Mouse (Mus musculus): ENCODE data around the gene Gm4969.
A peak's percentile ranks its signal among the peaks of the same experiment; 100 is the strongest.

Gene Gm4969

DNA sequence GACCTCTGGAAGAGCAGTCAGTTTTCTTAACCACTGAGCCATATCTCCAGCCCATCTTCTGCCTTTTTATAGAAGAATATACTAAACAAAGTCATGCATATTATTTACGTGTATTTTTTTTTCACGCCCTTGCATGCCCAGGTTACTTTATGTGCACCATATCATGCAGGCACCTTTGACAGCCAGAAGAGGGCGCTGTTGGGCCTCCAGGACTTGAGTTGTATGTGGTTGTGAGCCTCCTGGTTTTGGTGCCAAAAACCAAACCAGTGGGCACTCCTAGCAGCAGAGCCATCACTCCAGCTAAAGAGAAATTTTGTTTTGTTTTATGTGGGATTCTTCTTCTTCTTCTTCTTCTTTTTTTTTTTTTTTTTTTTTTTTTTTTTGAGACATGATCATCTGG lies 48.7 kb downstream of the Gm4969 start:
- peak; percentile 83 for DNase-seq (ENCODE audit: low read depth)

GRCm38 (mm10) chr7:19068707-19069106 lies 49.5 kb downstream of the Gm4969 start:
- DNase-seq (ENCODE audit: low read depth), result peak; percentile 87

- DNase-seq (ENCODE audit: low read depth), result no peak
Measured at GRCm38 (mm10) chr7:19067935-19068334, 50.2 kb downstream of the Gm4969 start.

GRCm38 (mm10) chr7:19067063-19067462 lies 51.1 kb downstream of the Gm4969 start:
- DNase-seq (ENCODE audit: low read depth), result no peak

GRCm38 (mm10) chr7:19065896-19066295 lies 52.3 kb downstream of the Gm4969 start:
- no peak for DNase-seq (ENCODE audit: low read depth)

GRCm38 (mm10) chr7:19057405-19057804 lies 60.8 kb downstream of the Gm4969 start:
- no peak for DNase-seq (ENCODE audit: low read depth)

DNA sequence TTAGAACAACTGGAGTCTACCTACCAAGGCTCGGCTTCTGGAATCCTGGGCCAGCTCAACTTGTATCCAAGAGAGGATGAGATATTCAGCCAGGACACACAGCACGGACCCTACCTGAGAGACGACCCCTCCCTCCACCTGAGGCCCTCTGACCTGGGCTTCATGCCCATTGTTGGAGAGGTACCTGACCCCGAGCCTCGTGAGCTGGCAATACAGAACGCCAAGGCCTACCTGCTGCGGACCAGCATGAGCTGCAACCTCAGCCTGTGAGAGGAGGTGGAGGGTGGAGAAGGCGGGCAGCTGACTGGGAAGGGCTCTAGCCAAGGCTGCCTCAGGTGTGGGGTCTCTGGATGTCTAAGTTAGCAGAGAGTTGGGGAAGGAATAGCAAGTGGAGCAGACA lies 63.1 kb downstream of the Gm4969 start:
- DNase-seq (ENCODE audit: low read depth), result no peak

- no peak for DNase-seq (ENCODE audit: low read depth)
Measured at GRCm38 (mm10) chr7:19054777-19055076, 63.4 kb downstream of the Gm4969 start.

DNA sequence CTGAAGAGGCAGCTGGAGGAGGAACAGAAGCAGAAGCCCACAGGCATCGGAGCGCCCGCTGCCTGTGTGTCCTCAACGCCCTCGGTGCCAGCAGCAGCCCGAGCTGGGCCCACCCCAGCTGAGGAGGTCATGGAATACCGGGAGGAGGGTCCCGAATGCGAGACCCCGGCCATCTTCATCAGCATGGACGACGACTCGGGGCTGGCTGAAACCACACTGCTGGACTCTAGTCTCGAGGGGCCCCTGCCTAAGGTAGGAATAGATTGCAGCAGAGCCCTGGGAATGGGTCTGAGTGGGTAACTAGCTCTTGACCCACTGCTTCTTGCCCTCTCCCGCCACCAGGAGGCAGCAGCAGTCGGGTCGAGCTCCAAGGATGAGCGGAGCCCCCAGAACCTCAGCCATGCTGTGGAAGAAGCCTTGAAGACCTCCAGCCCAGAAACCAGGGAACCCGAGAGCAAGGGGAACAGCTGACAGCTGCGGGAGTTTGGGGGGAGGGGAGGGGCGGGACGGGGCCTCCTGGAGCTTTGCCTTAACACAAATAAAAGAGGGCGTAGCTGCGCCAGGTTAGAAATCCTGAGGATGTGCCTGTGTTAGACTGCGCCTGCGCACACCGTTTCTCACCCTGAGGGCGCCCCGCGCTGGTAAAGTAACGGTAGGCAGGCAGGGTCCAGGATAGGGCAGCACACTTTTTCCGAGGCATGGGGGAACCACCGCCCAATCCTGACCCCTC lies 64.0 kb downstream of the Gm4969 start, which contains the start of gene Rsph6a:
Gene Rsph6a, plus strand, starts transcription at position 644 of the 730 bp plus-strand sequence.
- peak; percentile 23 for DNase-seq (ENCODE audit: low read depth)

DNA sequence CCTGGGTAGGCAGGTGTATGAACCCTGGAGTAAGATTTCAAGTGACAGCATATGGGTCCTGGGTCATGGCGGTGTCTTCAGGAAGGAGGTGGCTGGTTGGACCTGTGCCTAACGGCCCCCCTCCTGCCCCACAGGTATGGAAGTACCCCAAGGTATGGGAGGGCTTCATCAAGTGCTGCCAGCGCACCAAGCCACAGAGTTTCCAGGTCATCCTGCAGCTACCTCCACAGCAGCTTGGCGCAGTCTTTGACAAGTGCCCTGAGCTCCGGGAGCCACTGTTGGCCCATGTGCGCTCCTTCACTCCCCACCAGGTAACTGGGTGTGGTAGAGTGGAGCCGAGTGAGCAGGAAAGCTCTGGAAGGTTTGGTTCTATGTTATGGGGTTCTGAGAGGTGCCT lies 65.0 kb downstream of the Gm4969 start:
- no peak for DNase-seq (ENCODE audit: low read depth)

DNA sequence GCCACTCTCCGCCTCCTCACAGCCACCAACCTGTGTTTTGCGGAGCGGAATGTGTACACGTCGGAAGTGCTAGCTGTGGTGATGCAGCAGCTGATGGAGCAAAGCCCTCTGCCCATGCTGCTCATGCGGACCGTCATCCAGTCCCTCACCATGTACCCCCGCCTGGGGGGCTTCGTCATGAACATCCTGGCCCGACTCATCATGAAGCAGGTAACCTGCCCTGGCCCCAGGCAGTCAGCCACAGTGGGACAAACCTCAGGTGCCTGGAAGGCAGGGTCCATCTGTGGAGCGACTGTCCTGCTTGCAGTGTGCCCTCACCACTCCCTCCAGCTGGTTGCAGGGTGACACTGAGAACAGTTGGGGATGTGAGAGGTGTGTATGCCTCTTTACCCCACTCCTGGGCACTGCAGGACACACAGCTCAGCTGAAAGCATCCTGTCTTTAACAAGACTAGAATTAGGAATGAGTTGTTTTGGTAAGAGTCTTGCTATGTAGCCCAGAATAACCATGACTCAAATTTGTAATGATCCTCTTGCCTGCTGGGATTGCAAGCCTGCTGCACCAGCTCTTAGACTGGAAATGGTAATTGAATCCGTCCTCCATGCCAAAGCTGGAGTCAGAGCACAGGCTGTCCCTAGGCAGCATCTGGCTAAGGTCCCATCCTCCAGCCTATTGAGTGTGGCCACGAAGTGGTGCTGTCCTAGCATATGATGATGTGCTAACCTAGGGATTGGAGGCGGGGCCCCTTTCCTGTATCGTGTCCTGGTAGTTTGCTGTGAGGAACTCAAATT lies 65.6 kb downstream of the Gm4969 start:
- DNase-seq (ENCODE audit: low read depth), result no peak

- no peak for DNase-seq (ENCODE audit: low read depth)
Measured at GRCm38 (mm10) chr7:19051161-19051560, 67.0 kb downstream of the Gm4969 start.

DNA sequence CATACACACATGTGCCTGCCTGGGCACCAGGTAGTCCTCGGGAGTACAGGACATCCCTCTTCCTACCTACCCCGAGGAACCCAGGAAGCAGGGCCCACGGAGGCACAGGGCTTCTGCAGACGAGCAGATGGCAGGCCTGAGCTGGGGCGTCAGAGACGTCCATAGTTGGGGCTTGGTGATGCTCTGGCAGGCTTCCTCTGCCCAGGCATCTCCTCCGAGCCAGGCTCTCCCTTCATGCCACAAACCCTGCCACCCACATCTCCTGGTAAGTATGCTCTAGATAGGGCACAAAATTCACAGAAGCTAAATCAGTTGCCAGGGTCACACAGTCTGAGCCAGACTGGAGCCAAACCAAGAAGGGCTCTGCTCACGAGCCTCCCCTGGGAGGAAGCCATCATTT lies 68.0 kb downstream of the Gm4969 start:
- DNase-seq (ENCODE audit: low read depth), result no peak

GRCm38 (mm10) chr7:19049252-19049651 lies 68.9 kb downstream of the Gm4969 start:
- DNase-seq (ENCODE audit: low read depth), result no peak
